Mouse (Mus musculus): ENCODE results near the gene Rit1. TPM values are rescaled to one million over a fixed set of nuclear protein-coding genes. Genes with fewer than 3 reads are reported as not detected.

The Rit1 gene
- polyA plus RNA-seq (2012; rRNA removed) = 15.8 and 20.3 TPM in 2 replicates
- 30.6 and 31.6 TPM in 2 replicates for polyA plus RNA-seq (2014; fragmentation: Nextera tagmentation; extraction: Ambion mirVana)

DNA sequence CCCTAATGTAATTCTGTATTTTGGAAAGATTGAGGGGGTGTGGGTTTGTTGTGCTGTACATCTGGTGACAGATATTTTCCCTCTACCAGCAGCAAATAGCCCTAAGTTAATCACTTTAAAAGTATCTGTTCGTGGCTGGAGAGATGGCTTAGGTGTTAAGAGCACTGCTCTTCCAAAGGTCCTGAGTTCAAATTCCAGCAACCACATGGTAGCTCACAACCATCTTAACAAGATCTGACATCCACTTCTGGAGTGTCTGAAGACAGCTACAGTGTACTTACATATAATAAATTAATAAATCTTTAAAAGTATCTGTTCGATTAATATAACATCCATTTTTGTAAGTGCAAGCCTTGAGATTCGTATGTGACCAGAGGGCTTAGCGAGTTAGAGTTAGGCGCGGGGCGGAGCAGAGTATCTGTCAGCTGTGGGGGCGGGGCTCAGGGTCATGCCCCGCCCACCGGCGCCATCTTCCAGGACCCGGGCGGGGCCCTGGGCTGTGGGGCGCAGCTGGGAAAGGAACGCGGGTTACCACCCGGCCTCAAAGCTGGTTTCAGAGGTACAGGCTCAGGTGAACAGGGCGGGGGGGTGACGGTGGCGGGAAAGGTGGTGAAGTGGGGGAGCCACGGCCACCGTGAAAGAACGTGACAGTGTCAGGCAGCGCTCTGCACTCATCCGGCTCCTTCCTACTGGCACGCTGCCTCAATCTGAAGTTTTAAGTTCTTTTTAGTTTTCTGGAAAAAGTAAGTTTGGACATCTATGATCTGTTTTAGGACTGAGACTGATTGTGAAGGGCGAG, at the start of gene Rit1:
Gene Rit1, plus strand, starts transcription at position 440 of the 799 bp plus-strand sequence.
- H3K27ac ChIP-seq = peak within 1 kb of the TSS; percentile 88
- TF ChIP-seq CTCF (IDR thresholded peaks at IDR 0.05; ENCODE audit: low read depth) (no peak), EP300 (IDR thresholded peaks at IDR 0.05; ENCODE audit: low read depth) (no peak)
- WGBS (ENCODE audit: insufficient replicate concordance) = under 1% methylated on average over 27 of the region's 27 CpGs
- H3K4me1 ChIP-seq (replicated peaks; ENCODE audit: control insufficient read depth in 2 of 2, insufficient read depth in 2 of 2, low read length in 1 of 2) = peaks cover 7 to 16% of the 10 kb centered on the region in 2 experiments
- H3K4me3 ChIP-seq (ENCODE audit: insufficient read depth in 1 of 2, low read depth in 2 of 2, low read length in 2 of 2) = peak within 1 kb of the TSS; percentile 85 to 91
- DNase-seq (ENCODE audit: low read depth in 3 of 3, low spot score in 3 of 3) (peak; percentile 76 to 81 (median 79)), ATAC-seq (ENCODE audit: insufficient read depth) (peak; percentile 92)
- peak within 1 kb of the TSS; percentile 88 for H3K4me2 ChIP-seq (ENCODE audit: low read depth)
- H3K27me3 ChIP-seq (ENCODE audit: control insufficient read depth, insufficient read depth, low read length) = no peaks in the 10 kb centered on the region
- peak within 1 kb of the TSS; percentile 88 for H3K9ac ChIP-seq (replicated peaks)
- no peaks in the 10 kb centered on the region for H3K9me3 ChIP-seq (ENCODE audit: control insufficient read depth, low read length)
- peaks cover 24% of the 10 kb centered on the region for H3K36me3 ChIP-seq (replicated peaks; ENCODE audit: control insufficient read depth, insufficient read depth, low read depth)

DNA sequence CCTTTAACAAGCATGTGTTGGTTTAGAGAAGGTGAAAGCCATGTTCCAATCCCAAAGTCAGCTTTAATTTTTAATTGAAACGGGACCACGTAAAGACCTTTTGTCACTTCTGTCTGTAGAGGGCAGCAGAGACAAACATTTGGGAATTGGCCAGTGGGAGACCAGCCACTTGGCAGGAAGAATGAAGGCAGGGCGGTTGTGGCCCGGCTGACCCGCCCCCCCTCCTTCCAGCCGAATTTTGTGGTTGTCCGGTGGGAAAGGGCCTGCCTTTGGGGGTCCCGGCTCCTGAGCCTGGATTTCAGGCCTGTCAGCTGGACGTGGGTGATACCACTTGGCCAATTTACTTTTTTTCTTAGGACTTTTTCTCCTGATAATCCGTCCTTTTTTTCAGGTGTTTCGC, 39.2 kb upstream of the Rit1 start:
- DNase-seq (ENCODE audit: low read depth in 3 of 3, low spot score in 3 of 3) (peak; percentile 64 to 80 (median 66)), ATAC-seq (ENCODE audit: insufficient read depth) (peak; percentile 37; the same call in 1 of the 2 replicates)
- 10% methylated on average over 11 of the region's 11 CpGs for WGBS (ENCODE audit: insufficient replicate concordance)
- TF ChIP-seq EP300 (IDR thresholded peaks at IDR 0.05; ENCODE audit: low read depth) (no peak), CTCF (IDR thresholded peaks at IDR 0.05; ENCODE audit: low read depth) (peak; percentile 83)
- Histone ChIP-seq H3K4me2 (ENCODE audit: low read depth) (peak overlapping the region; percentile 58), H3K27me3 (ENCODE audit: control insufficient read depth, insufficient read depth, low read length) (no peaks in the 10 kb centered on the region), H3K27ac (no peak overlapping the region), H3K4me1 (replicated peaks; ENCODE audit: control insufficient read depth in 2 of 2, insufficient read depth in 2 of 2, low read length in 1 of 2) (no peaks in the 10 kb centered on the region), H3K4me3 (ENCODE audit: insufficient read depth in 1 of 2, low read depth in 2 of 2, low read length in 2 of 2) (peak overlapping the region in 1 of 2 experiments; percentile 12; a peak in 1 of 4 replicates), H3K9ac (replicated peaks) (peak overlapping the region; percentile 33), H3K36me3 (replicated peaks; ENCODE audit: control insufficient read depth, insufficient read depth, low read depth) (no peaks in the 10 kb centered on the region), H3K9me3 (ENCODE audit: control insufficient read depth, low read length) (no peaks in the 10 kb centered on the region)

DNA sequence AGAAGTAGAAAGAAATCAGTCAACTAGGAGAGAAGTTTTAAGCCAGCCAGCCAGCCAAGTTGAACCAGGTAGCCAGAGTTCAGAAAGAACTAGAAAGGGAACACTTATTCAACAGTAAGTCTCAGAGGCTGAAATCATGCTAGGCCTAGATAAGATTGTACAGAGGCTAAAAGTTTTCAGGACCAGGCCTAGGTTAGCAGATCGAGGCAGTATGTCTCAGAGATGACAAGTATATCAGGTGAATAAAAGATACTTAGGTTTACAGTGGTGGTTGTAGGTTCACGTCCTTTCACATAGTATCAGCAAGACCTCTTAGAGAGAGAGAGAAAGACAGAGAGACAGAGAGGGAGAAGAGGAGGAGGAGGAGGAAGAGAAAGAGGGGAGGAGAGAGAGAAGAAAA, 32.8 kb upstream of the Rit1 start:
- WGBS (ENCODE audit: insufficient replicate concordance) = 58% methylated on average over 2 of the region's 2 CpGs
- no peak for DNase-seq (ENCODE audit: low read depth in 3 of 3, low spot score in 3 of 3)
- Histone ChIP-seq H3K4me2 (ENCODE audit: low read depth) (no peak overlapping the region), H3K27ac (no peak overlapping the region), H3K27me3 (ENCODE audit: control insufficient read depth, insufficient read depth, low read length) (no peaks in the 10 kb centered on the region), H3K9me3 (ENCODE audit: control insufficient read depth, low read length) (no peaks in the 10 kb centered on the region), H3K4me3 (ENCODE audit: insufficient read depth in 1 of 2, low read depth in 2 of 2, low read length in 2 of 2) (no peak overlapping the region), H3K4me1 (replicated peaks; ENCODE audit: control insufficient read depth in 2 of 2, insufficient read depth in 2 of 2, low read length in 1 of 2) (peaks cover 5 to 15% of the 10 kb centered on the region in 2 experiments; a peak in 3 of 4 replicates), H3K9ac (replicated peaks) (no peak overlapping the region), H3K36me3 (replicated peaks; ENCODE audit: control insufficient read depth, insufficient read depth, low read depth) (peaks cover 4% of the 10 kb centered on the region)
- no peak for TF ChIP-seq EP300 (IDR thresholded peaks at IDR 0.05; ENCODE audit: low read depth)
- TF ChIP-seq CTCF (IDR thresholded peaks at IDR 0.05; ENCODE audit: low read depth) = no peak
- no peak for ATAC-seq (ENCODE audit: insufficient read depth)

DNA sequence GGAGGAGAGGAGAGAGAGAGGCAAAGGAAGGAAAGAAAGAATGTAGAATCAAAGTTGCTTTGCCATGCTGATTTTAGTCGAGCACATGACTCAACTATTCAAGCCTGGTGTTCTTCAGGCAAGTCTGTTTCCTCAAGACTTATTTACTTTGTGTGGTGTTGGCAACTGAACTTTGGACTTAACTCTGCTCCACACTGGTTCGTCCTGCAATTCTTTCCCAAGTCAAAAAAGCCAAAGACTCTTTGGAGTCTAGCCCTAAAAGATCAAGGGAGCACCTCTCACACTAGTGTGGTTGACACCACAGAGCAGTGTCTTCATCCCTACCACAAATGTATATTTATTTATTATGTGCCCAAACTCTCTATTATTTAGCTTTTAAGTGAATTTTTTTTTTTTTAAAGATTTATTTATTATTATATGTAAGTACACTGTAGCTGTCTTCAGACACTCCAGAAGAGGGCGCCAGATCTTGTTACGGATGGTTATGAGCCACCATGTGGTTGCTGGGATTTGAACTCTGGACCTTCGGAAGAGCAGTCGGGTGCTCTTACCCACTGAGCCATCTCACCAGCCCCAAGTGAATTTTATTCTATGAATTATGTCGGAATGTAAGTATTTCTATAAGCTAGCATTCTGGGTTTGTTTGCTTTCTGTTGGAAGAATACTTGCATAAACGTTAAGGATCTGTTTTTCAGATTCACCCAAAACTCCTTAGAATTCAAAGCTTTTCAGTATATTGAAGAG, 32.2 kb upstream of the Rit1 start:
- H3K27me3 ChIP-seq (ENCODE audit: control insufficient read depth, insufficient read depth, low read length) = no peaks in the 10 kb centered on the region
- peak overlapping the region; percentile 76 for H3K27ac ChIP-seq
- DNase-seq (ENCODE audit: low read depth in 3 of 3, low spot score in 3 of 3) (no peak), ATAC-seq (ENCODE audit: insufficient read depth) (no peak)
- H3K4me3 ChIP-seq (ENCODE audit: insufficient read depth in 1 of 2, low read depth in 2 of 2, low read length in 2 of 2) = peak overlapping the region in 1 of 2 experiments; percentile 79; a peak in 2 of 4 replicates
- 52% methylated on average over 6 of the region's 8 CpGs for WGBS (ENCODE audit: insufficient replicate concordance)
- H3K4me2 ChIP-seq (ENCODE audit: low read depth) = peak overlapping the region; percentile 80
- no peak for TF ChIP-seq EP300 (IDR thresholded peaks at IDR 0.05; ENCODE audit: low read depth)
- TF ChIP-seq CTCF (IDR thresholded peaks at IDR 0.05; ENCODE audit: low read depth) = no peak
- peaks cover 8% of the 10 kb centered on the region for H3K36me3 ChIP-seq (replicated peaks; ENCODE audit: control insufficient read depth, insufficient read depth, low read depth)
- H3K9me3 ChIP-seq (ENCODE audit: control insufficient read depth, low read length) = no peaks in the 10 kb centered on the region
- H3K9ac ChIP-seq (replicated peaks) = 0 out of 2 replicates have a peak overlapping the region, but pooled peaks have one; percentile 73
- H3K4me1 ChIP-seq (replicated peaks; ENCODE audit: control insufficient read depth in 2 of 2, insufficient read depth in 2 of 2, low read length in 1 of 2) = peaks cover 5 to 15% of the 10 kb centered on the region in 2 experiments; a peak in 3 of 4 replicates
